Mouse (Mus musculus): ENCODE data around the gene Tnpo1. TPM values are rescaled to one million over a fixed set of nuclear protein-coding genes. Genes with fewer than 3 reads are reported as not detected.

The Tnpo1 gene
- total and polyA plus RNA-seq, 2 experiments from 2014 or later = 16.2 to 73.5 TPM

DNA sequence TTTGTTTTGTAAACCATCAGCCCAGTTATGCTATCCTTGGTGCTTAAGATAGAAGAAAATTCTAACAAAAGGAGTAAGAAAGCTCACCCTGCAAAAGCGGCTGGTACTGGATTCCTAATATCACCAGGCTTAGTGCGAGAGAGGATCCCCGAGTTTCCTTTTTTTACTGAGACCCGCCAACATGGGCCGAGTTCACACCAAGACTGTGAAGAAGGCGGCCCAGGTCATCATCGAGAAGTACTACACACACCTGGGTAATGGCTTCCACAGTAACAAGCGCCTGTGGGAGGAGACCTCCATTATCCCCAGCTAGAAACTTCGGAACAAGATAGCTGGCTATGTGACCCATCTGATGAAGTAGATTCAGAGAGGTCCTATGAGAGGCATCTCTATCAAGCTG, 109.6 kb downstream of the Tnpo1 start:
- Histone ChIP-seq H3K27me3 (ENCODE audit: insufficient read depth, low read length) (no peaks in the 10 kb centered on the region), H3K9ac (no peak overlapping the region), H3K9me3 (ENCODE audit: low read length) (no peaks in the 10 kb centered on the region), H3K36me3 (ENCODE audit: insufficient read depth) (no peaks in the 10 kb centered on the region), H3K4me3 (ENCODE audit: low read depth, low read length) (no peak overlapping the region), H3K4me2 (ENCODE audit: low read depth) (no peak overlapping the region), H3K4me1 (ENCODE audit: insufficient read depth) (peaks cover 9% of the 10 kb centered on the region; the same call in 1 of the 2 replicates), H3K27ac (ENCODE audit: low read depth, low read length) (no peak overlapping the region)
- no peak for TF ChIP-seq CTCF (IDR thresholded peaks at IDR 0.05; ENCODE audit: low read depth)
- ATAC-seq = no peak
- WGBS = 88% methylated on average over 9 of the region's 9 CpGs
- DNase-seq = no peak

DNA sequence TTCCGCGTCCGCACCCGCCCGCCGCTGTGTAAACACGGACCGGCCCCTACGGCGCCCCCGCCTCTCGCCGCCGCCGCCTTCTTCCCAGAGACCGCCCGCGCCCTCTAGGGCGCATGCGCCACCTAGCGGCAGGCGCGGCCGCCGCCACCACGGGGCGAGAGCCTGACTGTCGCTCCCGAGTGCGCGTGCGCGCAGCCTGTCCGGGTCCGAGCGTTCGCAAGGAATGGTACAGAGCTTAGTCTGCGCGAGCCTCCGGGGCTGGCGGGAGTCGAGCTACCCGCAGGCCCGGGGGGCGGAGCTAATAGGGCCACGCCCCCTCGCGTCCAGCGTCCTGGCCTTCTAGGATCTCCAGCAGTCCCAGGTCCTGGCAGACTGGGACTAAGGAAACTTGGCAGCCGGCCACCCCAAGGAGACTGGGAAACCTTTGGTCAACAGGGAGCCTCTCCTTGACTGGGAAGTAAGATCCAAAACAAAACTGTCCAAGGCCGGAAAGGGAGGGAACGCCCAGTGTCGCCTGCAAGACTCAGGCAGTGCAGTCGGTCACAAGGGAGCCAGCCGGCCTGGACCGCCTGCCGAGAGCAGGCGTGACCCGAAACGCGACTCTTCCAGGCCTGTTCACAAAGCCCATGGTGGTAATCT, 110.9 kb downstream of the Tnpo1 start, which contains the start of gene Fcho2:
TSS of gene Fcho2 (minus strand) at position 303 of the 639 bp plus-strand sequence.
- Histone ChIP-seq H3K27ac (ENCODE audit: low read depth, low read length) (peak within 1 kb of the TSS; percentile 86), H3K4me2 (ENCODE audit: low read depth) (peak within 1 kb of the TSS; percentile 56), H3K36me3 (ENCODE audit: insufficient read depth) (no peaks in the 10 kb centered on the region), H3K9ac (peak within 1 kb of the TSS; percentile 85), H3K9me3 (ENCODE audit: low read length) (no peaks in the 10 kb centered on the region), H3K4me1 (ENCODE audit: insufficient read depth) (peaks cover 9% of the 10 kb centered on the region; the same call in 1 of the 2 replicates), H3K27me3 (ENCODE audit: insufficient read depth, low read length) (no peaks in the 10 kb centered on the region), H3K4me3 (ENCODE audit: low read depth, low read length) (peak within 1 kb of the TSS; percentile 94)
- peak; percentile 96 for DNase-seq
- peak; percentile 95 for ATAC-seq
- peak; percentile 93 for TF ChIP-seq CTCF (IDR thresholded peaks at IDR 0.05; ENCODE audit: low read depth)
- WGBS = under 1% methylated on average over 41 of the region's 61 CpGs

DNA sequence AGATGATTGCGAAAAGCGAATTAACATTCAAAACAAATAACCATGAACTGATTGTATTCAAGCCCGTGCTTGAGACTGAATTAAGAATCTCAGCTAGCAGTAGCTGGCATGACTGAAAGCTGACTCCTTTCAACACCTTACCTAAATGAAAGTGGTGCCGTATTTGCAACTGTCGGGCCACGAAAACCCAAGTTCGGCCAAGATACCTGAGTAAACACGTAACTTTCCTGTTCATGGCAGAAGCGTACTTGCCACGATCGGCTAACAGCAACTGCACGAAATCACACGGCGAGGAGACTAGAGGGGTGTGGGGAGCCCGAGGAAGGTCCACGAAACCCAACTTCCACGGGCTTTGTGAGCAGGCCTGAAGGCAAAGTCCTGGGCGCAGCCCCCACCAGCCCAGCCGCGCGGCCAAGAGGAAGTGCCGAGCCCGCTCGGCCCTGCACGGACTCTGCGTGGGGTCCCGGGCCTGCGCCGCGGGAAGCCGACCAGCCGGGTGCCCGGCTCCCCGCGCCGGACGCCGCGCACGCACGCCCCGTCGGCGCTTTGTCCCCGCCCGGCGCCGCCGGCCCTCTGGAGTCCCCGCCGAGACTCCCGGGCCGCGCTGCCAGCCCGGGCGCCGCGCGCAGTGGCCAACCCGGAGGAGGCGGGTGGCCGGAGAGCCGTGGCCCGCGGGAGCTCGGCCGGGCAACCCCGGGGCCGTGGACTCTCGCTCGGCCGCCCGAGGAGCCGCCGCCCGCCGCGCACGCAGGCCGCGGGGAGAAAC, 111.7 kb downstream of the Tnpo1 start:
- Histone ChIP-seq H3K4me2 (ENCODE audit: low read depth) (peak overlapping the region; percentile 56), H3K36me3 (ENCODE audit: insufficient read depth) (no peaks in the 10 kb centered on the region), H3K27ac (ENCODE audit: low read depth, low read length) (peak overlapping the region; percentile 86), H3K9ac (peak overlapping the region; percentile 85), H3K27me3 (ENCODE audit: insufficient read depth, low read length) (no peaks in the 10 kb centered on the region), H3K4me3 (ENCODE audit: low read depth, low read length) (peak overlapping the region; percentile 94), H3K9me3 (ENCODE audit: low read length) (no peaks in the 10 kb centered on the region), H3K4me1 (ENCODE audit: insufficient read depth) (peaks cover 9% of the 10 kb centered on the region; the same call in 1 of the 2 replicates)
- under 1% methylated on average over 66 of the region's 81 CpGs for WGBS
- ATAC-seq (peak; percentile 59), DNase-seq (peak; percentile 68)
- TF ChIP-seq CTCF (IDR thresholded peaks at IDR 0.05; ENCODE audit: low read depth) = no peak

DNA sequence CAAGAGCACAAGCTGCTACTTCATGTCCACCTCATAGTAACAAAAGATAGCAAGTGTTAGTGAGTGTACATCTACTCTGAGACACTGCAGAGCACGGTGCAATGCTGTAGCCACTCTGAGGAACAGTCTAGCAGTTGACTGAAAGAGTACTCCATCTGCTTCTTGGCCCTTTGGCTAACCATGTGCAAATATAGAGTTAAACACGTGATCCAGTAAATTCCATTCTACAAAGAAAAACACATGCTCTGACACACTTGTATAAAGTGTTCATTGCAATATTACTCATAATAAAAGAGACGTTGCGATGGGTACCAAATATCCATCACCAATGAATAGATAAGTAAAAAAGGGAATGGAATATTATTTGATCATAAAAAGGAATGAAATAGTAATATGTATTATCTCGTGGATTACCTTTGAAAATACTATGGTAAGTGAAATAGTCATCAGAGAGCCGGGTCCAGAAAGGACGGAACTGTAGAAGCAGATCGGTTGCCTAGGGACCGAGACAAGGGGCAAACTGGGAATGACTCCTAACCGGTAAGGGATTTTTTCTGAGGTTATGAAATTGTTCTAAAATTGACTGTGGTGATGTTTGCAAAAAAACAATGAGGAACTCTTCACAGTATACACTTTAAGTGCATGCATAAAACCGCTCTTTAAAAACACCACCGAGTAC, 112.4 kb downstream of the Tnpo1 start:
- peak overlapping the region; percentile 86; the same call in 1 of the 2 replicates for H3K27ac ChIP-seq (ENCODE audit: low read depth, low read length)
- peak overlapping the region; percentile 94 for H3K4me3 ChIP-seq (ENCODE audit: low read depth, low read length)
- H3K4me2 ChIP-seq (ENCODE audit: low read depth) = peak overlapping the region; percentile 56
- DNase-seq (no peak), ATAC-seq (no peak)
- TF ChIP-seq CTCF (IDR thresholded peaks at IDR 0.05; ENCODE audit: low read depth) = no peak
- H3K36me3 ChIP-seq (ENCODE audit: insufficient read depth) = no peaks in the 10 kb centered on the region
- H3K9me3 ChIP-seq (ENCODE audit: low read length) = no peaks in the 10 kb centered on the region
- H3K9ac ChIP-seq = peak overlapping the region; percentile 85
- peaks cover 9% of the 10 kb centered on the region; the same call in 1 of the 2 replicates for H3K4me1 ChIP-seq (ENCODE audit: insufficient read depth)
- 21% methylated on average over 12 of the region's 12 CpGs for WGBS
- H3K27me3 ChIP-seq (ENCODE audit: insufficient read depth, low read length) = no peaks in the 10 kb centered on the region

DNA sequence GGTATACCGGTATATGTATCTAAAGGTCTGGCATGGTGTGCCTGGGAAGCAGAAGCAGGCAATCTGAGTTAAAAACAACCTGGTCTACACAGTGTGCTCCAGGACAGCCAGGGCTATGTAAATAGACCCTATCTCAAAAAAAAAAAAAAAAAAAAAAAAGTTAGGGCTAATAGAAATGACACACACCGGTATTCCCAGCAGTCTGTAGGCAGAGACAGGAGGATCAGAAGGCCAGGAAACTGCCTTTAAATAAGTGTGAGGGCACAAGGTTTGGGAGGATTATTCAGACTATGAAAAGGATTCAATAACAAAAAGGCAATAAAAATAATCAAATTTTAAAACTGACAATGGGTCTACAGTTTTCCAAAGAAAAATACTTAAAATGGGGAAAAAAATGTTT, 113.0 kb downstream of the Tnpo1 start:
- Histone ChIP-seq H3K9me3 (ENCODE audit: low read length) (no peaks in the 10 kb centered on the region), H3K27ac (ENCODE audit: low read depth, low read length) (no peak overlapping the region), H3K9ac (peak overlapping the region; percentile 85; the same call in 1 of the 2 replicates), H3K4me1 (ENCODE audit: insufficient read depth) (peaks cover 9% of the 10 kb centered on the region; the same call in 1 of the 2 replicates), H3K4me3 (ENCODE audit: low read depth, low read length) (peak overlapping the region; percentile 94), H3K27me3 (ENCODE audit: insufficient read depth, low read length) (no peaks in the 10 kb centered on the region), H3K4me2 (ENCODE audit: low read depth) (peak overlapping the region; percentile 56; the same call in 1 of the 2 replicates), H3K36me3 (ENCODE audit: insufficient read depth) (no peaks in the 10 kb centered on the region)
- 70% methylated on average over 2 of the region's 2 CpGs for WGBS
- DNase-seq (no peak), ATAC-seq (no peak)
- no peak for TF ChIP-seq CTCF (IDR thresholded peaks at IDR 0.05; ENCODE audit: low read depth)

DNA sequence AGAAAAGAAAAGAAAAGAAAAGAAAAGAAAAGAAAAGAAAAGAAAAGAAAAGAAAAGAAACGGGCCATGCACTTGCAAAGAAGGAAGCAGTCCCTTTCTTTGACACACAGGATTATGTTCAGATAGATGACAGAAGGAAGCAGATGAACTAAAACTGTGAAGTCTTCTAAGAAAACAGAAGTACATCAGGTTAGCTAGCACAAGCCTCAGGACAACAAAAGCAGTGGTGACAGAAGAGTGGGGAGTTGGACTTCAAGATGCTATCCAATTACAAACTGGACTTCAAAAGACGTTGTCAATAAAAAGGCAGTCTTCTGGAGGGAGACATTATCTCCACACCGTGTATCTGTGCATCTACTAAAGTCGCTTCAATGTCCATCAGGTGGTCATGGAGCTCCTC, 113.9 kb downstream of the Tnpo1 start:
- H3K27ac ChIP-seq (ENCODE audit: low read depth, low read length) = no peak overlapping the region
- H3K36me3 ChIP-seq (ENCODE audit: insufficient read depth) = no peaks in the 10 kb centered on the region
- no peak for ATAC-seq
- H3K9me3 ChIP-seq (ENCODE audit: low read length) = no peaks in the 10 kb centered on the region
- 71% methylated on average over 4 of the region's 4 CpGs for WGBS
- no peak for TF ChIP-seq CTCF (IDR thresholded peaks at IDR 0.05; ENCODE audit: low read depth)
- no peak for DNase-seq
- H3K9ac ChIP-seq = no peak overlapping the region
- H3K4me2 ChIP-seq (ENCODE audit: low read depth) = no peak overlapping the region
- no peaks in the 10 kb centered on the region for H3K27me3 ChIP-seq (ENCODE audit: insufficient read depth, low read length)
- H3K4me3 ChIP-seq (ENCODE audit: low read depth, low read length) = no peak overlapping the region
- H3K4me1 ChIP-seq (ENCODE audit: insufficient read depth) = peaks cover 9% of the 10 kb centered on the region; the same call in 1 of the 2 replicates
